Mouse (Mus musculus) lung, embryonic 14.5 days (tissue): ENCODE measurements around the gene Txn2. TPM values are rescaled to one million over a fixed set of nuclear protein-coding genes. Genes with fewer than 3 reads are reported as not detected.

Experiments used
- ATAC-seq: fragments of 200-750 bp; cut with Nextera tagmentation; 2 replicates; pipeline ENCODE4 v1.8.0; 2017; ENCODE audit warnings: mild to moderate bottlenecking, moderate TSS enrichment, moderate library complexity; ENCODE audit not compliant: insufficient read depth
- DNase-seq: peaks from one replicate; pipeline ENCODE4 v3.0.0-alpha.2; 2015
- H3K27ac ChIP-seq: fragments of 300-500 bp; sonication (generic); 2 replicates; pipeline ENCODE4 v1.5.1; 2014; ENCODE audit warnings: low read depth, mild to moderate bottlenecking, moderate library complexity
- H3K27me3 ChIP-seq: fragments of 300-500 bp; sonication (generic); 2 replicates; pipeline ENCODE4 v1.6.1; 2014; ENCODE audit warnings: low read length, control low read depth; ENCODE audit not compliant: insufficient read depth
- H3K36me3 ChIP-seq: fragments of 300-500 bp; sonication (generic); 2 replicates; pipeline ENCODE4 v1.6.1; 2014; ENCODE audit warnings: control low read depth; ENCODE audit not compliant: insufficient read depth
- H3K4me1 ChIP-seq: fragments of 300-500 bp; sonication (generic); 2 replicates; pipeline ENCODE4 v1.6.1; 2014; ENCODE audit warnings: antibody characterized with exemption, control low read depth; ENCODE audit not compliant: insufficient read depth
- H3K4me2 ChIP-seq: fragments of 300-500 bp; sonication (generic); 2 replicates; pipeline ENCODE4 v1.6.1; 2014; ENCODE audit warnings: mild to moderate bottlenecking
- H3K4me3 ChIP-seq: fragments of 300-500 bp; sonication (generic); 2 replicates; pipeline ENCODE4 v1.5.1; 2014; ENCODE audit warnings: low read depth, low read length
- H3K9ac ChIP-seq: fragments of 300-500 bp; sonication (generic); 2 replicates; pipeline ENCODE4 v1.6.1; 2014
- H3K9me3 ChIP-seq: fragments of 300-500 bp; sonication (generic); 2 replicates; pipeline ENCODE4 v1.6.1; 2016; ENCODE audit warnings: low read depth, low read length, control low read depth
- CTCF ChIP-seq: IDR thresholded peaks from 2 replicates; pipeline ENCODE4 v1.5.1; 2016; ENCODE audit warnings: antibody characterized with exemption, low read depth
- WGBS: fragments of 180-500 bp; shearing (Covaris S2); extraction: QIAGEN DNeasy Blood & Tissue Kit; methylation state at CpG from one replicate; pipeline ENCODE4 v1.1.7; 2014; 5-methylcytosine and 5-hydroxymethylcytosine counted together
- polyA plus RNA-seq: library from polyadenylated mRNA; unstranded; fragments of >200 nt; fragmentation: Nextera tagmentation; extraction: Ambion mirVana; gene quantifications from 2 replicates; pipeline ENCODE4 v1.2.1, GENCODE M21; 2014

Gene Txn2
- polyA plus RNA-seq, 1 experiment from 2014 or later: 227 TPM

DNA sequence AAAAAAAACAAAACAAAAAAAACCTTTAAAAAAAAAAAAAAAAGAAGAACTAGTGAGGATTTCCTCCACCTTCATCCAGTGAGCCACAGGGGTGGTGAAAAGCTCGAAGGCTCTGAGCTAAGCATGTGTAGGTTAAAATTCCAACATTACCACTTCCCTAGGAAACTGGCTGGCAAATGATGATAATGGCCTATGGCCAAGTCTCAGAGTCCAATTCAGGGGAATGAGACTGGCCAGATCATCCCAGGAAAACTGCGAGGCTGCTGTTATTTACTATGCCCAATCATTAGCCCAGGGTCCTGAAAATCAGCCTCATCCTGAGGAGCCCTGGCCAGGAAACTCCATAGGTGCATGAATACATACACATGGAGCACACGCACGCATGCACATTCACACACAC, 42.9 kb downstream of the Txn2 start:
- Histone ChIP-seq H3K9ac (no peak overlapping the region), H3K36me3 (no peaks in the 10 kb centered on the region), H3K27ac (no peak overlapping the region), H3K27me3 (no peaks in the 10 kb centered on the region), H3K4me3 (no peak overlapping the region), H3K4me2 (no peak overlapping the region), H3K9me3 (no peaks in the 10 kb centered on the region), H3K4me1 (peaks cover 18% of the 10 kb centered on the region)
- TF ChIP-seq CTCF: no peak
- WGBS: 80% methylated on average over 4 of the region's 4 CpGs
- DNase-seq: no peak
- ATAC-seq: no peak

DNA sequence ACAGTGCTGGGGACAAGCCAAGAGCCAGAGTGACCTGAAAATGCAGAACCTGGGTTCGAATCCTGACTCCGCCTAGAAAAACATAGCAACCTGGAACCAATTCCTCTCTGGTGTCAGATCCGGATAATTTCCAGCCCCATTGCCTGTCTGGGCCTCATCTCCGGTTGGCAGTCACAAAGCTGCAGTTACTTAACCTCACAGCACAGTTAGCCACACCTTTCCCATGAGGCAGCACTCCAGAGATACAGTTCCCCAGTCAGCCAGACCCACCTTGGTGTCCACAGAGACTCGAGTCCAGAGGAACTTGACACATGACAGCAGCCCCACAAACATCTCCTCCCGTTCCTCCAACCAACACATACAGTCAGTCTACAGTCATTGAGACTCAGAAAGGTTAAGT, 43.6 kb downstream of the Txn2 start:
- Histone ChIP-seq H3K4me2 (no peak overlapping the region), H3K27ac (no peak overlapping the region), H3K4me3 (no peak overlapping the region), H3K9me3 (no peaks in the 10 kb centered on the region), H3K27me3 (no peaks in the 10 kb centered on the region), H3K36me3 (no peaks in the 10 kb centered on the region), H3K4me1 (peaks cover 18% of the 10 kb centered on the region), H3K9ac (no peak overlapping the region)
- 86% methylated on average over 6 of the region's 6 CpGs for WGBS
- no peak for TF ChIP-seq CTCF
- DNase-seq: no peak
- no peak for ATAC-seq

DNA sequence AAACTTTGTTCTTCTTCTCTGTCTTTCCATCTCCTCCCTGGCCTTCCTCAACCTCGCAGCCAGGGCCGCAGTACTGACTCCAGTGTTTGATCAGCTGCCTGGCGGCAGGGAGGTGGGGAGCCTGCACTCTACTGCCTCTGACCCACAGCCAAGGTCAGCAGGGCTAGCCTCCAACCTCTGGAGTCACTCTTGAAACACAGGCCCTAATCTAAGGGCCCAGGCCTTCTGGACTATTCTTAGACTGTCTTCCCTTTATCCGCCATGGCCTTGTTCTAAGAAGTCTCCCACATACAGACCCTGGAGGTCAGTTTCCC, 45.2 kb downstream of the Txn2 start:
- H3K4me1 ChIP-seq: peaks cover 18% of the 10 kb centered on the region
- DNase-seq (no peak), ATAC-seq (no peak)
- H3K4me3 ChIP-seq: no peak overlapping the region
- peak overlapping the region; percentile 37; the same call in 1 of the 2 replicates for H3K9ac ChIP-seq
- H3K27ac ChIP-seq: peak overlapping the region; percentile 96
- no peak for TF ChIP-seq CTCF
- H3K9me3 ChIP-seq: no peaks in the 10 kb centered on the region
- peak overlapping the region; percentile 51 for H3K4me2 ChIP-seq
- H3K36me3 ChIP-seq: no peaks in the 10 kb centered on the region
- H3K27me3 ChIP-seq: no peaks in the 10 kb centered on the region
- WGBS: 38% methylated on average over 4 of the region's 4 CpGs

DNA sequence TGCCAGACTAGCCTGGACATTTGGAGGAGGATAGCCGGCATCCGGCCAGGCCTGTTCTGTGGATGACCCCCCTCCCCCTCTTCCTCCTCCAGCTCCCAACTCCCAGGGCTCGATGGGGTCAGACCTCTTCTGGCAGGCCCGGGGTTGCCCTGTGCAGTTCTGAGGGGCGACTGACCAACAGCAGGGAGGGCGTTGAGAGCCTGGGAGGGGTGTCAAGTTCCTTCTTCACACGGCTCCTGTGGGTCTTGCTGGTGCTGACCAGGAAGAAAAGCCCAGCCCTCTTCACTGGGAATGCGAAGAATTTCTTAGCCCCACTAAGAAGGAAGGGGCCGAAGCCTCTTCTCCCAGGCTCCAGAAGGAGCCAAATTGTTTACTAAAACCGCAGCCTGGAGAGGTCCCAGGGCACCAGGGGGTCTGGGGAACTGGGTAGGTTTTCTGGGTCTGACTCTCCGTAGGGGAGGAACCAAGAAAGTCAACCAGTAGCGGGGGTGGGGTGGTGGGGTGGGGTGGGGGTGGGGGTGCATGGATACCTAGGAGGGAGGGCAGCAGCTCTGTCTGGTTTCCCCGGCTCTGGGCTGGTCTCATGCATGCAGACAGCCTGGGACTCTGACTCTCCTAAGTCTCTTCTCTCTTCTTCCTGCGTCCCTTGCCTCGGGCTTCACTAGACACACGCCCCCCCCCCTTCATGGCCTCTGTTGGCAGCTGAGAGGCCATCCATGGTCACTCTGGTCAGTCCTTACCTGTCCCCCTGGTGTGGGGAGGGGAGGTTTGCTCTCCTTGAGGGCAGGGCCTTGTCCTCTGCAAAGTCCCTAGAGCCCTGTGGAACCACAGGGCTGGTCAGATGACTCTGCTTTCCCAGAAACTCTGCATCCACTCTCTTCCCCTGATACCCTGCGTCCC, 45.8 kb downstream of the Txn2 start:
- Histone ChIP-seq H3K4me1 (peaks cover 18% of the 10 kb centered on the region), H3K27ac (peak overlapping the region; percentile 96), H3K4me3 (no peak overlapping the region), H3K36me3 (no peaks in the 10 kb centered on the region), H3K9ac (peak overlapping the region; percentile 37), H3K9me3 (no peaks in the 10 kb centered on the region), H3K4me2 (peak overlapping the region; percentile 51), H3K27me3 (no peaks in the 10 kb centered on the region)
- ATAC-seq (peak; percentile 85), DNase-seq (peak; percentile 84)
- 6% methylated on average over 17 of the region's 17 CpGs for WGBS
- no peak for TF ChIP-seq CTCF

DNA sequence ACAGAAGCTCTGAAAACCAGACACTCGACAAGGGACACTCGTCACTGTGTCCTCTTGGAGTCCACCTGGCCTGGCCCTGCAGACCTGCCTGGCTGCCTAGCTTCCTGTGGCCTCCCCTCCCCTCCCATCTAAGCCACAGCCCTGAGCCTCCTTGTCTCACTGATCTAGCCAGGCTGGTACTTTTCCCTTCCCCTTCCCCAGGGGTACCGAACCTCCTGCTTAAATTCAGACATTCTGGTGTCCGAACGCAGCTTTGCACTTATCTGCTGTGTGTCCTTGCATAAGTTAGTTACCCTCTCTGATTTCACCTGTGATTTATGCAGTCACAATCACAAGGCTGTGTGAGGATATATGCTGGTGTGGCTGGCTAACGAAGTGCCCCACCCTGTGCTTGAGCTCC, 46.5 kb downstream of the Txn2 start:
- peak overlapping the region; percentile 51 for H3K4me2 ChIP-seq
- no peak for DNase-seq
- no peak for TF ChIP-seq CTCF
- ATAC-seq: 0 out of 2 replicates have a peak, but pooled peaks have one; percentile 13
- peak overlapping the region; percentile 96 for H3K27ac ChIP-seq
- peak overlapping the region; percentile 37 for H3K9ac ChIP-seq
- H3K36me3 ChIP-seq: no peaks in the 10 kb centered on the region
- H3K9me3 ChIP-seq: no peaks in the 10 kb centered on the region
- 45% methylated on average over 6 of the region's 6 CpGs for WGBS
- peaks cover 18% of the 10 kb centered on the region for H3K4me1 ChIP-seq
- H3K4me3 ChIP-seq: no peak overlapping the region
- no peaks in the 10 kb centered on the region for H3K27me3 ChIP-seq

DNA sequence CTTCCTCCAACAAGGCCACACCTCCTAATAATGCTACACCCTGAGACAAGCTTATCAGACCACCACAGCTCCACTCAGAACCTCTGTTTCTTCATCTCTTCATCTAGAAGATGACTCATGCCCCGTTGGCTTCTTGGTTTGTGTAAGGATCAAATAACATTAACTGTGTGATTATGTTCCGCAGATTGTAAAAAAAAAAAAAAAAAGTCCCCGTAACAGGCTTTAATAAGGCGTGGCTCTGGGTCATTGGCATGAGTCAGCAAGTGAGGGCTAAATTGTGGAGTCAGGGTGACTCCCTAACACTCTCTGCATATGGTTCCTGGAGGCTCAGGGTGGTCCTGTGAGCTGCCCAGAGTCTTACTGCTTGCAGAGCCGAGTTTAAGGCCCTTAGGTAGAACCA, 47.1 kb downstream of the Txn2 start:
- Histone ChIP-seq H3K27ac (peak overlapping the region; percentile 96), H3K36me3 (no peaks in the 10 kb centered on the region), H3K4me1 (peaks cover 18% of the 10 kb centered on the region), H3K9me3 (no peaks in the 10 kb centered on the region), H3K4me3 (no peak overlapping the region), H3K4me2 (no peak overlapping the region), H3K27me3 (no peaks in the 10 kb centered on the region), H3K9ac (no peak overlapping the region)
- WGBS: 32% methylated on average over 5 of the region's 5 CpGs
- TF ChIP-seq CTCF: no peak
- ATAC-seq (no peak), DNase-seq (no peak)

DNA sequence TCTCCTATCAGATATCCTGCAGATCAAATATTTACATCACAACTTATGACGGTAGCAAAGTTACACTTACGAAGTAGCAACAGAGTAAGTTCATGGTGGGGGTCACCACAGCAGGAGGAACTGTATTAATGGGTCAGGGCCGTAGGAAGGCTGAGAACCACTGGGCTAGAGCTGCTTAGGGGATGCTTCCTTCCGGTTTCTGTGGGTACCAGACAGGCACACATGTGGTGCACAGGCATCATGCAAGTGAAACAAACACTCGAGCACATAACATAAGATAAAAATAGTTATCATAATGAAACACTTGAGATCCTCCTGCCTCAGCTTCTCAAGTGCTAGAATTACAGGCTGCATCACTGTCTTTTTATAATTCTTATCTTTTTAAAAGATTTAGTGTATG, 48.1 kb downstream of the Txn2 start:
- Histone ChIP-seq H3K4me1 (peaks cover 18% of the 10 kb centered on the region), H3K9me3 (no peaks in the 10 kb centered on the region), H3K36me3 (no peaks in the 10 kb centered on the region), H3K27me3 (no peaks in the 10 kb centered on the region), H3K4me3 (no peak overlapping the region), H3K4me2 (no peak overlapping the region), H3K27ac (no peak overlapping the region), H3K9ac (no peak overlapping the region)
- ATAC-seq: no peak
- no peak for TF ChIP-seq CTCF
- WGBS: 70% methylated on average over 5 of the region's 5 CpGs
- DNase-seq: no peak
